Mouse (Mus musculus) cerebral cortex, adult 2 months (tissue): Measurements from ENCODE around the gene Rcbtb2.

Experiments
- WGBS: fragments of 180-500 bp; shearing (Covaris S2); methylation state at CpG from one replicate; pipeline ENCODE4 v1.1.7; 2018; 5-methylcytosine and 5-hydroxymethylcytosine counted together

Rcbtb2 gene

GRCm38 (mm10) chr14:73122923-73123278 lies at the start of gene Rcbtb2:
TSS of gene Rcbtb2 (plus strand) at chr14:73123037.
- 47% methylated on average over 4 of the region's 4 CpGs for WGBS

- 93% methylated on average over 2 of the region's 2 CpGs for WGBS
Observed at GRCm38 (mm10) chr14:73083563-73083962, 39.3 kb upstream of the Rcbtb2 start.

- WGBS, result 71% methylated on average over 3 of the region's 3 CpGs
Observed at GRCm38 (mm10) chr14:73086425-73086824, 36.4 kb upstream of the Rcbtb2 start.

GRCm38 (mm10) chr14:73087247-73087646 lies 35.6 kb upstream of the Rcbtb2 start:
- WGBS, result 77% methylated on average over 5 of the region's 5 CpGs

- 91% methylated on average over 5 of the region's 5 CpGs for WGBS
Observed at GRCm38 (mm10) chr14:73087746-73088145, 35.1 kb upstream of the Rcbtb2 start.

GRCm38 (mm10) chr14:73088224-73088623 lies 34.6 kb upstream of the Rcbtb2 start:
- 90% methylated on average over 1 of the region's 1 CpGs for WGBS

- 95% methylated on average over 3 of the region's 3 CpGs for WGBS
Observed at GRCm38 (mm10) chr14:73092871-73093270, 30.0 kb upstream of the Rcbtb2 start.

GRCm38 (mm10) chr14:73094802-73095550 lies 27.9 kb upstream of the Rcbtb2 start:
- 66% methylated on average over 13 of the region's 13 CpGs for WGBS

- WGBS, result 44% methylated on average over 10 of the region's 10 CpGs
Observed at GRCm38 (mm10) chr14:73098677-73099387, 24.0 kb upstream of the Rcbtb2 start.

- 76% methylated on average over 12 of the region's 12 CpGs for WGBS
Observed at GRCm38 (mm10) chr14:73102270-73102865, 20.5 kb upstream of the Rcbtb2 start.

GRCm38 (mm10) chr14:73102986-73103385 lies 19.9 kb upstream of the Rcbtb2 start:
- 64% methylated on average over 4 of the region's 4 CpGs for whole genome bisulfite sequencing

- 85% methylated on average over 6 of the region's 6 CpGs for WGBS
Observed at GRCm38 (mm10) chr14:73104913-73105312, 17.9 kb upstream of the Rcbtb2 start.

GRCm38 (mm10) chr14:73105407-73106185 lies 17.2 kb upstream of the Rcbtb2 start:
- 54% methylated on average over 11 of the region's 11 CpGs for WGBS

- 18% methylated on average over 8 of the region's 8 CpGs for WGBS
Observed at GRCm38 (mm10) chr14:73106234-73106711, 16.6 kb upstream of the Rcbtb2 start.

GRCm38 (mm10) chr14:73106957-73107356 lies 15.9 kb upstream of the Rcbtb2 start:
- WGBS, result 58% methylated on average over 4 of the region's 4 CpGs

GRCm38 (mm10) chr14:73107371-73107770 lies 15.5 kb upstream of the Rcbtb2 start:
- WGBS, result 68% methylated on average over 7 of the region's 7 CpGs

- 96% methylated on average over 6 of the region's 6 CpGs for WGBS
Observed at GRCm38 (mm10) chr14:73107952-73108351, 14.9 kb upstream of the Rcbtb2 start.

GRCm38 (mm10) chr14:73110682-73111081 lies 12.2 kb upstream of the Rcbtb2 start:
- 62% methylated on average over 3 of the region's 3 CpGs for WGBS

- 66% methylated on average over 1 of the region's 1 CpGs for WGBS
Observed at GRCm38 (mm10) chr14:73111091-73111490, 11.7 kb upstream of the Rcbtb2 start.

GRCm38 (mm10) chr14:73112186-73112840 lies 10.5 kb upstream of the Rcbtb2 start:
- 61% methylated on average over 12 of the region's 12 CpGs for WGBS

GRCm38 (mm10) chr14:73114952-73115351 lies 7.9 kb upstream of the Rcbtb2 start:
- WGBS, result 98% methylated on average over 3 of the region's 3 CpGs
